Mouse (Mus musculus): ENCODE data around the gene Slc35b2. TPM values are rescaled to one million over a fixed set of nuclear protein-coding genes. Genes with fewer than 3 reads are reported as not detected.

Slc35b2 gene
- polyA plus RNA-seq, 1 experiment from 2014 or later, result 91.5 TPM

GRCm38 (mm10) chr17:45616679-45617078, 53.0 kb downstream of the Slc35b2 start:
- Histone ChIP-seq H3K9ac (ENCODE audit: low read depth, low read length) (no peak overlapping the region), H3K27ac (ENCODE audit: low read depth, low read length) (no peak overlapping the region), H3K36me3 (ENCODE audit: control insufficient read depth, insufficient read depth, low read length) (no peaks in the 10 kb centered on the region), H3K27me3 (ENCODE audit: control insufficient read depth, insufficient read depth, low read length) (no peaks in the 10 kb centered on the region), H3K4me3 (ENCODE audit: low read depth, low read length) (no peak overlapping the region), H3K4me1 (replicated peaks; ENCODE audit: control insufficient read depth, insufficient read depth, low read length) (0 out of 2 replicates have a peak, but pooled peaks cover 2% of the 10 kb centered on the region), H3K4me2 (replicated peaks; ENCODE audit: low read depth, low read length) (no peak overlapping the region), H3K9me3 (ENCODE audit: control insufficient read depth, low read length) (no peaks in the 10 kb centered on the region)
- DNase-seq (ENCODE audit: low spot score) (no peak), ATAC-seq (ENCODE audit: low FRiP score) (no peak)
- WGBS, result 85% methylated on average over 3 of the region's 3 CpGs

Other genes with a start within 250 kb of the Slc35b2 start
- gene Cdc5l, start 130.1 kb upstream of the Slc35b2 start, polyA plus RNA-seq (2014; fragmentation: Nextera tagmentation; extraction: Ambion mirVana), result 86.2 and 87.3 TPM in 2 replicates
- gene Spats1, start 88.5 kb upstream of the Slc35b2 start, polyA plus RNA-seq (2014; fragmentation: Nextera tagmentation; extraction: Ambion mirVana), result 0.61 and 0.85 TPM in 2 replicates
- 13.0 and 14.5 TPM in 2 replicates for gene Aars2, start 57.0 kb upstream of the Slc35b2 start, polyA plus RNA-seq (2014; fragmentation: Nextera tagmentation; extraction: Ambion mirVana)
- 2.0 and 2.5 TPM in 2 replicates for gene Tcte1, start 40.4 kb upstream of the Slc35b2 start, polyA plus RNA-seq (2014; fragmentation: Nextera tagmentation; extraction: Ambion mirVana)
- gene Tmem151b, start 14.2 kb upstream of the Slc35b2 start, polyA plus RNA-seq (2014; fragmentation: Nextera tagmentation; extraction: Ambion mirVana), result 4.7 and 5.6 TPM in 2 replicates
- gene Nfkbie, start 8.2 kb upstream of the Slc35b2 start, polyA plus RNA-seq (2014; fragmentation: Nextera tagmentation; extraction: Ambion mirVana), result 5.6 and 9.0 TPM in 2 replicates
- gene Hsp90ab1, start 9.4 kb downstream of the Slc35b2 start, polyA plus RNA-seq (2014; fragmentation: Nextera tagmentation; extraction: Ambion mirVana), result 1,644 and 1,674 TPM in 2 replicates
- 48.0 and 50.8 TPM in 2 replicates for gene Slc29a1, start 35.7 kb downstream of the Slc35b2 start, polyA plus RNA-seq (2014; fragmentation: Nextera tagmentation; extraction: Ambion mirVana)
- gene Mymx, start 38.2 kb downstream of the Slc35b2 start, polyA plus RNA-seq (2014; fragmentation: Nextera tagmentation; extraction: Ambion mirVana), result 1.1 and 1.8 TPM in 2 replicates
- gene Capn11, start 95.5 kb downstream of the Slc35b2 start, polyA plus RNA-seq (2014; fragmentation: Nextera tagmentation; extraction: Ambion mirVana), result 0.79 and 1.0 TPM in 2 replicates
- gene Mrpl14, start 122.4 kb downstream of the Slc35b2 start, polyA plus RNA-seq (2014; fragmentation: Nextera tagmentation; extraction: Ambion mirVana), result 105 and 109 TPM in 2 replicates
- gene Tmem63b, start 123.0 kb downstream of the Slc35b2 start, polyA plus RNA-seq (2014; fragmentation: Nextera tagmentation; extraction: Ambion mirVana), result 48.6 and 50.3 TPM in 2 replicates
- 0.32 and 0.37 TPM in 2 replicates for gene 1600014C23Rik, start 170.0 kb downstream of the Slc35b2 start, polyA plus RNA-seq (2014; fragmentation: Nextera tagmentation; extraction: Ambion mirVana)

Data from hindbrain, embryonic 11.5 days (tissue).